In genomic region chr4:152553582-152554285, GRCm38 (mm10) we compare ENCODE assay signal across 17 mouse cellular contexts.
DNase-seq lines count a peak whose midpoint lies in the region; TF ChIP-seq lines count a peak whose summit lies in the region.
"Had no signal": no experiment of that assay in that cellular context is flagged by ENCODE, and none has a peak within 500 bp of the region (broad histone marks: within the 10 kb centered on the region; RNA-seq: fewer than 3 reads in every experiment).

No protein-coding gene starts in this region.

- peaks cover 29% of the 10 kb centered on the region; the same call in 1 of the 2 replicates for H3K27me3 ChIP-seq in heart, embryonic 10.5 days (ENCODE audit: insufficient read depth, poor library complexity, severe bottlenecking)
- no peaks in the 10 kb centered on the region for H3K27me3 ChIP-seq in ES-Bruce4 (ENCODE audit: control insufficient read depth, insufficient read depth, low read length, poor library complexity, severe bottlenecking)
- no peaks in the 10 kb centered on the region for H3K27me3 ChIP-seq in cerebellum, adult 2 months (ENCODE audit: control insufficient read depth, insufficient read depth, low read length)
- H3K27me3 ChIP-seq: embryonic facial prominence, embryonic 15.5 days; forebrain, embryonic 15.5 days; midbrain, embryonic 12.5 days; Patski had no signal

- 87% methylated on average over 8 of the region's 8 CpGs for WGBS in heart, embryonic 10.5 days
- WGBS in cerebellum, adult 2 months, result 15% methylated on average over 8 of the region's 8 CpGs

- DNase-seq in heart, embryonic 10.5 days (ENCODE audit: low spot score), result no peak
- no peak for DNase-seq in heart, postnatal 4 days
- peak; percentile 66 to 81 for DNase-seq in cerebellum, adult 2 months
- DNase-seq in cerebellum, postnatal 25 days, result peak; percentile 71 to 75
- DNase-seq in kidney, adult 18-20 months, result no peak
- no peak for DNase-seq in urinary bladder, adult 2 months (ENCODE audit: low spot score)
- DNase-seq: kidney, adult 8-10 months; liver, postnatal 0 days; thymus, adult 2 months had no signal

- no peak overlapping the region for H3K9ac ChIP-seq in ES-Bruce4 (ENCODE audit: low read depth, poor library complexity, severe bottlenecking)
- H3K9ac ChIP-seq: embryonic facial prominence, embryonic 15.5 days; forebrain, embryonic 15.5 days; heart, embryonic 13.5 days; hindbrain, embryonic 13.5 days; liver, postnatal 0 days; midbrain, embryonic 12.5 days had no signal

- H3K36me3 ChIP-seq in heart, embryonic 10.5 days, result no peaks in the 10 kb centered on the region
- no peaks in the 10 kb centered on the region for H3K36me3 ChIP-seq in ES-Bruce4 (ENCODE audit: control insufficient read depth, insufficient read depth, low read length, poor library complexity, severe bottlenecking)
- H3K36me3 ChIP-seq: embryonic facial prominence, embryonic 15.5 days; forebrain, embryonic 15.5 days; G1E; heart, embryonic 13.5 days had no signal

- no peaks in the 10 kb centered on the region for H3K9me3 ChIP-seq in heart, embryonic 10.5 days
- H3K9me3 ChIP-seq in ES-Bruce4 (replicated peaks; ENCODE audit: control insufficient read depth, insufficient read depth, low read length, poor library complexity, severe bottlenecking), result no peaks in the 10 kb centered on the region
- H3K9me3 ChIP-seq: embryonic facial prominence, embryonic 15.5 days; forebrain, embryonic 15.5 days; heart, embryonic 13.5 days; hindbrain, embryonic 13.5 days; midbrain, embryonic 12.5 days had no signal

- no peak for TF ChIP-seq POLR2A in ES-Bruce4 (IDR thresholded peaks at IDR 0.05; ENCODE audit: insufficient read depth, low read length)
- no peak for TF ChIP-seq POLR2A in cerebellum, adult 2 months (IDR thresholded peaks at IDR 0.05; ENCODE audit: borderline replicate concordance, insufficient read depth, low read length)

- no peak for TF ChIP-seq EP300 in ES-Bruce4 (IDR thresholded peaks at IDR 0.05; ENCODE audit: insufficient read depth, low read depth, low read length)

- H3K27ac ChIP-seq in heart, embryonic 10.5 days, result 0 out of 2 replicates have a peak overlapping the region, but pooled peaks have one; percentile 24
- H3K27ac ChIP-seq in ES-Bruce4 (ENCODE audit: insufficient read depth, low read length), result no peak overlapping the region
- H3K27ac ChIP-seq in cerebellum, adult 2 months (ENCODE audit: insufficient read depth, low read length), result peak overlapping the region; percentile 85
- H3K27ac ChIP-seq: embryonic facial prominence, embryonic 15.5 days; forebrain, embryonic 15.5 days; heart, embryonic 13.5 days; hindbrain, embryonic 13.5 days had no signal

- H3K4me3 ChIP-seq in heart, embryonic 10.5 days, result no peak overlapping the region
- peak overlapping the region; percentile 69; the same call in 1 of the 2 replicates for H3K4me3 ChIP-seq in ES-Bruce4 (ENCODE audit: low read depth, low read length)
- H3K4me3 ChIP-seq in cerebellum, adult 2 months (replicated peaks; ENCODE audit: insufficient read depth, low read depth, low read length), result no peak overlapping the region
- H3K4me3 ChIP-seq: embryonic facial prominence, embryonic 15.5 days; forebrain, embryonic 15.5 days; heart, embryonic 13.5 days; hindbrain, embryonic 13.5 days; midbrain, embryonic 12.5 days had no signal

- H3K4me1 ChIP-seq in heart, embryonic 10.5 days, result peaks cover 28% of the 10 kb centered on the region
- no peaks in the 10 kb centered on the region for H3K4me1 ChIP-seq in ES-Bruce4 (ENCODE audit: control insufficient read depth, insufficient read depth, low read length)
- H3K4me1 ChIP-seq in cerebellum, adult 2 months (ENCODE audit: control insufficient read depth, insufficient read depth, low read length), result peaks cover 39% of the 10 kb centered on the region

- TF ChIP-seq CTCF in ES-Bruce4 (IDR thresholded peaks at IDR 0.05; ENCODE audit: low read depth, low read length), result no peak
- no peak for TF ChIP-seq CTCF in cerebellum, adult 2 months (IDR thresholded peaks at IDR 0.05; ENCODE audit: borderline replicate concordance, insufficient read depth, low read depth, low read length)

Comparison
In these comparisons a context has a peak if more than half of its experiments do, and no peak if none do; other contexts are left out.
1. DNase-seq: peak in cerebellum, adult 2 months (2 of 2) and cerebellum, postnatal 25 days (2 of 2); none in heart, embryonic 10.5 days (single experiment), heart, postnatal 4 days (single experiment), kidney, adult 18-20 months (single experiment) and urinary bladder, adult 2 months (single experiment).